Mouse (Mus musculus): Measurements from ENCODE around the gene AI837181. TPM values are rescaled to one million over a fixed set of nuclear protein-coding genes. Genes with fewer than 3 reads are reported as not detected.
A peak's percentile ranks its signal among the peaks of the same experiment; 100 is the strongest.

The AI837181 gene
- polyA plus RNA-seq, 1 experiment from 2014 or later = 33.1 TPM

GRCm38 (mm10) chr19:5429806-5430205, 4.9 kb downstream of the AI837181 start:
- WGBS = 75% methylated on average over 8 of the region's 8 CpGs
- no peak overlapping the region for H3K9ac ChIP-seq (ENCODE audit: low read length)

GRCm38 (mm10) chr19:5430408-5430807, 5.5 kb downstream of the AI837181 start:
- Histone ChIP-seq H3K4me1 (ENCODE audit: control insufficient read depth, insufficient read depth, low read length) (peaks cover 14% of the 10 kb centered on the region), H3K36me3 (ENCODE audit: control insufficient read depth, insufficient read depth, low read length) (0 out of 2 replicates have a peak, but pooled peaks cover 5% of the 10 kb centered on the region), H3K4me3 (ENCODE audit: low read depth, low read length) (no peak overlapping the region), H3K9me3 (ENCODE audit: control insufficient read depth, low read length) (no peaks in the 10 kb centered on the region), H3K27ac (ENCODE audit: low read depth, low read length) (no peak overlapping the region), H3K9ac (ENCODE audit: low read length) (no peak overlapping the region), H3K4me2 (no peak overlapping the region), H3K27me3 (ENCODE audit: control insufficient read depth, insufficient read depth, low read length) (no peaks in the 10 kb centered on the region)
- ATAC-seq (ENCODE audit: low FRiP score) = no peak
- 90% methylated on average over 1 of the region's 1 CpGs for WGBS
- peak; percentile 21 for DNase-seq (ENCODE audit: low spot score, missing footprints)

More at GRCm38 (mm10) chr19:5429806-5430205, 4.9 kb downstream of the AI837181 start:
- H3K9me3 ChIP-seq (ENCODE audit: control insufficient read depth, low read length) = no peaks in the 10 kb centered on the region
- H3K27me3 ChIP-seq (ENCODE audit: control insufficient read depth, insufficient read depth, low read length) = no peaks in the 10 kb centered on the region
- peaks cover 14% of the 10 kb centered on the region for H3K4me1 ChIP-seq (ENCODE audit: control insufficient read depth, insufficient read depth, low read length)
- H3K27ac ChIP-seq (ENCODE audit: low read depth, low read length) = no peak overlapping the region
- no peak for ATAC-seq (ENCODE audit: low FRiP score)
- no peak overlapping the region for H3K4me3 ChIP-seq (ENCODE audit: low read depth, low read length)
- H3K36me3 ChIP-seq (ENCODE audit: control insufficient read depth, insufficient read depth, low read length) = 0 out of 2 replicates have a peak, but pooled peaks cover 5% of the 10 kb centered on the region
- no peak overlapping the region for H3K4me2 ChIP-seq
- DNase-seq (ENCODE audit: low spot score, missing footprints) = peak; percentile 33

GRCm38 (mm10) chr19:5431911-5432464, 7.0 kb downstream of the AI837181 start:
- Histone ChIP-seq H3K9me3 (ENCODE audit: control insufficient read depth, low read length) (no peaks in the 10 kb centered on the region), H3K9ac (ENCODE audit: low read length) (no peak overlapping the region), H3K27ac (ENCODE audit: low read depth, low read length) (no peak overlapping the region), H3K4me3 (ENCODE audit: low read depth, low read length) (no peak overlapping the region), H3K4me2 (no peak overlapping the region), H3K4me1 (ENCODE audit: control insufficient read depth, insufficient read depth, low read length) (peaks cover 7% of the 10 kb centered on the region), H3K36me3 (ENCODE audit: control insufficient read depth, insufficient read depth, low read length) (no peaks in the 10 kb centered on the region), H3K27me3 (ENCODE audit: control insufficient read depth, insufficient read depth, low read length) (no peaks in the 10 kb centered on the region)
- ATAC-seq (ENCODE audit: low FRiP score) (no peak), DNase-seq (ENCODE audit: low spot score, missing footprints) (no peak)
- 74% methylated on average over 4 of the region's 4 CpGs for WGBS

- DNase-seq (ENCODE audit: low spot score, missing footprints) = peak; percentile 89
- Histone ChIP-seq H3K9ac (ENCODE audit: low read length) (peak overlapping the region; percentile 49), H3K9me3 (ENCODE audit: control insufficient read depth, low read length) (no peaks in the 10 kb centered on the region), H3K4me3 (ENCODE audit: low read depth, low read length) (peak overlapping the region; percentile 20; the same call in 1 of the 2 replicates), H3K36me3 (ENCODE audit: control insufficient read depth, insufficient read depth, low read length) (no peaks in the 10 kb centered on the region), H3K4me1 (ENCODE audit: control insufficient read depth, insufficient read depth, low read length) (peaks cover 7% of the 10 kb centered on the region), H3K4me2 (peak overlapping the region; percentile 46), H3K27me3 (ENCODE audit: control insufficient read depth, insufficient read depth, low read length) (no peaks in the 10 kb centered on the region), H3K27ac (ENCODE audit: low read depth, low read length) (no peak overlapping the region)
- ATAC-seq (ENCODE audit: low FRiP score) = no peak
- 11% methylated on average over 16 of the region's 16 CpGs for WGBS
Measured at GRCm38 (mm10) chr19:5432992-5433852, 8.3 kb downstream of the AI837181 start.

GRCm38 (mm10) chr19:5433951-5434350, 9.0 kb downstream of the AI837181 start:
- Histone ChIP-seq H3K9ac (ENCODE audit: low read length) (peak overlapping the region; percentile 49; the same call in 1 of the 2 replicates), H3K27ac (ENCODE audit: low read depth, low read length) (no peak overlapping the region), H3K4me2 (peak overlapping the region; percentile 46), H3K36me3 (ENCODE audit: control insufficient read depth, insufficient read depth, low read length) (no peaks in the 10 kb centered on the region), H3K9me3 (ENCODE audit: control insufficient read depth, low read length) (no peaks in the 10 kb centered on the region), H3K27me3 (ENCODE audit: control insufficient read depth, insufficient read depth, low read length) (no peaks in the 10 kb centered on the region), H3K4me3 (ENCODE audit: low read depth, low read length) (no peak overlapping the region), H3K4me1 (ENCODE audit: control insufficient read depth, insufficient read depth, low read length) (peaks cover 7% of the 10 kb centered on the region)
- 80% methylated on average over 7 of the region's 7 CpGs for WGBS
- no peak for ATAC-seq (ENCODE audit: low FRiP score)
- peak; percentile 67 for DNase-seq (ENCODE audit: low spot score, missing footprints)

GRCm38 (mm10) chr19:5444371-5444908, 19.5 kb downstream of the AI837181 start:
- Histone ChIP-seq H3K4me1 (ENCODE audit: control insufficient read depth, insufficient read depth, low read length) (peaks cover 12% of the 10 kb centered on the region), H3K36me3 (ENCODE audit: control insufficient read depth, insufficient read depth, low read length) (no peaks in the 10 kb centered on the region), H3K27me3 (ENCODE audit: control insufficient read depth, insufficient read depth, low read length) (peaks cover 36% of the 10 kb centered on the region), H3K4me2 (no peak overlapping the region), H3K27ac (ENCODE audit: low read depth, low read length) (no peak overlapping the region), H3K4me3 (ENCODE audit: low read depth, low read length) (no peak overlapping the region), H3K9me3 (ENCODE audit: control insufficient read depth, low read length) (peaks cover 4% of the 10 kb centered on the region; the same call in 1 of the 2 replicates), H3K9ac (ENCODE audit: low read length) (no peak overlapping the region)
- no peak for ATAC-seq (ENCODE audit: low FRiP score)
- DNase-seq (ENCODE audit: low spot score, missing footprints) = no peak
- 69% methylated on average over 9 of the region's 9 CpGs for WGBS

GRCm38 (mm10) chr19:5444954-5445353, 20.0 kb downstream of the AI837181 start:
- Histone ChIP-seq H3K4me2 (no peak overlapping the region), H3K9ac (ENCODE audit: low read length) (no peak overlapping the region), H3K36me3 (ENCODE audit: control insufficient read depth, insufficient read depth, low read length) (no peaks in the 10 kb centered on the region), H3K4me3 (ENCODE audit: low read depth, low read length) (no peak overlapping the region), H3K4me1 (ENCODE audit: control insufficient read depth, insufficient read depth, low read length) (peaks cover 12% of the 10 kb centered on the region), H3K27ac (ENCODE audit: low read depth, low read length) (no peak overlapping the region), H3K27me3 (ENCODE audit: control insufficient read depth, insufficient read depth, low read length) (peaks cover 41% of the 10 kb centered on the region), H3K9me3 (ENCODE audit: control insufficient read depth, low read length) (peaks cover 4% of the 10 kb centered on the region; the same call in 1 of the 2 replicates)
- DNase-seq (ENCODE audit: low spot score, missing footprints) (no peak), ATAC-seq (ENCODE audit: low FRiP score) (no peak)
- WGBS = 50% methylated on average over 7 of the region's 7 CpGs

- H3K27ac ChIP-seq (ENCODE audit: low read depth, low read length) = no peak overlapping the region
- H3K36me3 ChIP-seq (ENCODE audit: control insufficient read depth, insufficient read depth, low read length) = no peaks in the 10 kb centered on the region
- H3K9ac ChIP-seq (ENCODE audit: low read length) = no peak overlapping the region
- H3K4me1 ChIP-seq (ENCODE audit: control insufficient read depth, insufficient read depth, low read length) = peaks cover 12% of the 10 kb centered on the region
- H3K4me3 ChIP-seq (ENCODE audit: low read depth, low read length) = no peak overlapping the region
- H3K4me2 ChIP-seq = no peak overlapping the region
- WGBS = 87% methylated on average over 5 of the region's 5 CpGs
- no peak for ATAC-seq (ENCODE audit: low FRiP score)
- no peaks in the 10 kb centered on the region for H3K9me3 ChIP-seq (ENCODE audit: control insufficient read depth, low read length)
- peaks cover 44% of the 10 kb centered on the region for H3K27me3 ChIP-seq (ENCODE audit: control insufficient read depth, insufficient read depth, low read length)
- no peak for DNase-seq (ENCODE audit: low spot score, missing footprints)
Measured at GRCm38 (mm10) chr19:5445747-5446146, 20.8 kb downstream of the AI837181 start.
